Mouse (Mus musculus): Measurements from ENCODE around the gene Mgmt. TPM values are rescaled to one million over a fixed set of nuclear protein-coding genes. Genes with fewer than 3 reads are reported as not detected.

Gene Mgmt
- total and polyA plus RNA-seq, 3 experiments, result not detected

GRCm38 (mm10) chr7:136866535-136866934, 27.9 kb upstream of the Mgmt start (continued):
- TF ChIP-seq TAL1 (IDR thresholded peaks at IDR 0.05; ENCODE audit: low read length), result no peak
- no peak for TF ChIP-seq ETS1 (IDR thresholded peaks at IDR 0.05; ENCODE audit: low read depth, low read length)

- Histone ChIP-seq H3K27ac (ENCODE audit: control insufficient read depth, low read depth, low read length) (no peak overlapping the region), H3K36me3 (ENCODE audit: control insufficient read depth in 1 of 2, insufficient read depth in 2 of 2, low read length in 2 of 2) (no peaks in the 10 kb centered on the region), H3K4me1 (ENCODE audit: control insufficient read depth in 1 of 2, insufficient read depth in 2 of 2, low read length in 2 of 2) (no peaks in the 10 kb centered on the region), H3K9ac (ENCODE audit: control insufficient read depth, low read depth, low read length, poor library complexity, severe bottlenecking) (no peak overlapping the region), H3K27me3 (ENCODE audit: control insufficient read depth in 1 of 2, insufficient read depth in 2 of 2, low read length in 2 of 2) (no peaks in the 10 kb centered on the region), H3K79me2 (ENCODE audit: control insufficient read depth, insufficient read depth, low read length, poor library complexity) (no peaks in the 10 kb centered on the region), H3K4me3 (ENCODE audit: control insufficient read depth in 1 of 2, insufficient read depth in 1 of 2, low read depth in 2 of 2, low read length in 2 of 2) (no peak overlapping the region), H3K9me3 (replicated peaks; ENCODE audit: insufficient read depth, low read length) (no peaks in the 10 kb centered on the region)
- TF ChIP-seq ETS1 (IDR thresholded peaks at IDR 0.05; ENCODE audit: low read depth, low read length) (no peak), ZNF384 (IDR thresholded peaks at IDR 0.05; ENCODE audit: low read depth, low read length) (no peak), CHD2 (IDR thresholded peaks at IDR 0.05; ENCODE audit: low read length) (no peak), TCF12 (IDR thresholded peaks at IDR 0.05; ENCODE audit: low read depth, low read length) (no peak), RCOR1 (IDR thresholded peaks at IDR 0.05; ENCODE audit: low read depth, low read length) (no peak), SIN3A (IDR thresholded peaks at IDR 0.05; ENCODE audit: low read length) (no peak), ZKSCAN1 (IDR thresholded peaks at IDR 0.05; ENCODE audit: low read depth, low read length) (no peak), MAFK (IDR thresholded peaks at IDR 0.05; ENCODE audit: borderline replicate concordance, low read depth, low read length) (no peak), EP300 (IDR thresholded peaks at IDR 0.05; ENCODE audit: low read depth in 1 of 2, low read length in 2 of 2) (no peak), MAX (IDR thresholded peaks at IDR 0.05; ENCODE audit: low read length) (no peak)
- no peak for DNase-seq (ENCODE audit: low read depth, low spot score)
These were observed 22.9 kb upstream of the Mgmt start for GRCm38 (mm10) chr7:136871535-136871934.

GRCm38 (mm10) chr7:136872059-136872458, 22.4 kb upstream of the Mgmt start:
- Histone ChIP-seq H3K27ac (ENCODE audit: control insufficient read depth, low read depth, low read length) (no peak overlapping the region), H3K36me3 (ENCODE audit: control insufficient read depth in 1 of 2, insufficient read depth in 2 of 2, low read length in 2 of 2) (no peaks in the 10 kb centered on the region), H3K27me3 (ENCODE audit: control insufficient read depth in 1 of 2, insufficient read depth in 2 of 2, low read length in 2 of 2) (no peaks in the 10 kb centered on the region), H3K4me1 (ENCODE audit: control insufficient read depth in 1 of 2, insufficient read depth in 2 of 2, low read length in 2 of 2) (no peaks in the 10 kb centered on the region), H3K4me3 (ENCODE audit: control insufficient read depth in 1 of 2, insufficient read depth in 1 of 2, low read depth in 2 of 2, low read length in 2 of 2) (no peak overlapping the region), H3K79me2 (ENCODE audit: control insufficient read depth, insufficient read depth, low read length, poor library complexity) (no peaks in the 10 kb centered on the region), H3K9ac (ENCODE audit: control insufficient read depth, low read depth, low read length, poor library complexity, severe bottlenecking) (no peak overlapping the region), H3K9me3 (replicated peaks; ENCODE audit: insufficient read depth, low read length) (no peaks in the 10 kb centered on the region)
- DNase-seq (ENCODE audit: low read depth, low spot score), result no peak
- TF ChIP-seq KAT2A (conservative IDR thresholded peaks at IDR 0.05; ENCODE audit: low read depth, low read length), result no peak
- TF ChIP-seq ELF1 (IDR thresholded peaks at IDR 0.05; ENCODE audit: low read depth, low read length), result no peak
- no peak for TF ChIP-seq MXI1 (IDR thresholded peaks at IDR 0.05; ENCODE audit: low read depth, low read length)
- TF ChIP-seq MAX (IDR thresholded peaks at IDR 0.05; ENCODE audit: low read length), result no peak
- no peak for TF ChIP-seq SIN3A (IDR thresholded peaks at IDR 0.05; ENCODE audit: low read length)
- TF ChIP-seq TBP (IDR thresholded peaks at IDR 0.05; ENCODE audit: low read depth, low read length), result no peak
